Mouse (Mus musculus) myocyte (in vitro differentiated cells): ENCODE data around the gene 4931428F04Rik.

Experiments
- CEBPB ChIP-seq: IDR thresholded peaks from 2 replicates; pipeline ENCODE4 v1.6.1; 2011; ENCODE audit warnings: mild to moderate bottlenecking, moderate library complexity; ENCODE audit not compliant: poor library complexity, insufficient read depth, severe bottlenecking
- E2F4 ChIP-seq: IDR thresholded peaks from one replicate; pipeline ENCODE4 v1.6.1; 2011; ENCODE audit warnings: mild to moderate bottlenecking, control low read depth, moderate library complexity; ENCODE audit not compliant: insufficient read depth
- MAX ChIP-seq: IDR thresholded peaks from one replicate; pipeline ENCODE4 v1.6.1; 2011; ENCODE audit warnings: low read depth, mild to moderate bottlenecking, control low read depth
- POLR2A ChIP-seq: IDR thresholded peaks from one replicate; pipeline ENCODE4 v1.6.1; 2011; ENCODE audit warnings: low read depth, mild to moderate bottlenecking, control low read depth, moderate library complexity; ENCODE audit not compliant: insufficient read length
- POLR2AphosphoS2 ChIP-seq: IDR thresholded peaks from one replicate; pipeline ENCODE4 v1.6.1; 2011; ENCODE audit warnings: low read depth, control low read depth; ENCODE audit not compliant: insufficient read length
- REST ChIP-seq: IDR thresholded peaks from one replicate; pipeline ENCODE4 v1.6.1; 2011; ENCODE audit warnings: mild to moderate bottlenecking, control low read depth, moderate library complexity; ENCODE audit not compliant: insufficient read depth, insufficient read length
- SRF ChIP-seq: IDR thresholded peaks from one replicate; pipeline ENCODE4 v1.6.1; 2011; ENCODE audit warnings: low read depth; ENCODE audit not compliant: control insufficient read depth, insufficient read length
- TCF12 ChIP-seq: IDR thresholded peaks from one replicate; pipeline ENCODE4 v1.6.1; 2011; ENCODE audit warnings: mild to moderate bottlenecking, control low read depth; ENCODE audit not compliant: poor library complexity, insufficient read depth, severe bottlenecking
- TCF3 ChIP-seq: IDR thresholded peaks from one replicate; pipeline ENCODE4 v1.6.1; 2011; ENCODE audit warnings: low read depth, control low read depth; ENCODE audit not compliant: insufficient read length
- USF1 ChIP-seq: IDR thresholded peaks from one replicate; pipeline ENCODE4 v1.6.1; 2011; ENCODE audit warnings: low read depth, mild to moderate bottlenecking, control low read depth, moderate library complexity

DNA sequence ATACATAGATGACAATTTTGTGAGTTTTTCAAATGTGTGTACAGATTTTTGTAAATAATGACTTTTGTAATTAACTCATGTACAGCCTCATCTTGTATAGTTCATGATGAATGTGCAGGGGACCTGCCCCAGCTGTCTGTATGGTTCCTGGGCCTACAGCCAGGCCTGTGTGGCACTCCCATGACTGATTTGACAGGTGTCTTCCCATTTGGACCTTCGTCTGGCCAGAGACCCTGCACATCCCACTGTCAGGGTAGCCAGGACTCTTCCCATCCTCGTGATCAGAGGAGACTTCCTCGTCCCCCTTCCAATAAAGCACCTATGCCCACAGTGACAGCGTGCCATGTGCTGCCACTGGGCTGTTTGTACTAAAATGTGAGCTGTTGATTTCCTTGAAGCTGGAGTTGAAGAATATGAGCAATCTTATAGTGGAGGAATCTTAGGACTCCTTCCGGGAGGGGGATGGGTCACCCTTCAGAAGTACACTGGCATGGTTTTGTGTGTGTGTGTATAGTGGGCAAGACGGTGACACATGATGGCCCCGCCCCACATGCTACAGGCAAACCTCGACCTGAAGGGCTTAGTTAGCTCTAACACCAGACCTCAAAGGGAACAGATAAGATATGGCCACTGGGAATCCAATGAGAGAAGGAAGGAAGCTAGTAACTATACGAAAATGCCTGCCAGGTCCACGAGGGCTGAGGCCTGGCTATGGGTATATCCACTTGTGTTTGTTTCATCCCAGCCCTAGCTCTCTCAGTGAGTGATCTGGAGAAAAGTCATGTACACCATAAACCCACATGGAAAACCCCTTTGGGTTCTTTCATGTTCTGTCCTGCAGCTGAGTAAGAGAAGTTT, 36.8 kb downstream of the 4931428F04Rik start:
- TF ChIP-seq POLR2A (no peak), USF1 (no peak), MAX (no peak), REST (no peak), TCF12 (no peak), E2F4 (no peak), POLR2AphosphoS2 (peak; percentile 35), TCF3 (no peak), CEBPB (no peak), SRF (no peak)
